Mouse (Mus musculus) kidney, postnatal 4 days (tissue): Measurements from ENCODE around the gene Fktn.
A peak's percentile ranks its signal among the peaks of the same experiment; 100 is the strongest.
"Not testable (repeated sequence)": the region's sequence is repeated elsewhere in the genome, so short reads cannot be mapped to it uniquely, and the experiment has no call there.

Experiments used
- DNase-seq, 2 experiments: peaks; one replicate each; pipeline ENCODE4 v3.0.0; 2021; ENCODE audit warnings: mixed read lengths in 2 of 2

The Fktn gene

GRCm38 (mm10) chr4:53713704-53714050, at the start of gene Fktn:
Gene Fktn (plus strand): TSS chr4:53713998.
- DNase-seq, result no peak

GRCm38 (mm10) chr4:53682092-53682491, 31.7 kb upstream of the Fktn start:
- DNase-seq, result peak in 1 of 2 experiments; percentile 4

DNA sequence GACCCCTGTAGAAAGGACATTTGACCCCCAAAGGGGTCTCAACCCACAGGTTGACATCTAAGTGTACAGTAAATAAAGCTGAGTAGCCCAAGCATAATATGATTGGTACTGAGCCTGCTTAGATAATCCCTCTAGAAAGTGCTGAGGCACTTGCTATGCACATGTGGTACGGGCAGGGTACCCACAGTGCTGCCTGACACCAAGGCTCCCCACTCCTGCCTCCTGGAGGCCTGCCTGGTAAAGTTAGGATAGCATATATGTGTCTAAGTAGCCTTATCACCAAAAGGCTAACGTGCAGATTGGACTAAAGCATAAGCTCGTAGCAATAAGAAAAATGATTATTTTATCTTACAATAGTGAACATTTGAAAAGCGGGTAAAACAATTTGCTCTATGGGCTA, 24.8 kb upstream of the Fktn start:
- no peak for DNase-seq

- DNase-seq, result no peak
These were observed 22.4 kb upstream of the Fktn start for GRCm38 (mm10) chr4:53691418-53691817.

GRCm38 (mm10) chr4:53709166-53709565, 4.6 kb upstream of the Fktn start:
- DNase-seq, result not testable (repeated sequence)

GRCm38 (mm10) chr4:53710021-53710420, 3.8 kb upstream of the Fktn start:
- no peak for DNase-seq

- no peak for DNase-seq
These were observed 3.1 kb upstream of the Fktn start for GRCm38 (mm10) chr4:53710555-53711328.

GRCm38 (mm10) chr4:53714051-53714814, 435 bp downstream of the Fktn start:
- DNase-seq, result peak; percentile 94 to 96

GRCm38 (mm10) chr4:53715977-53716376, 2.2 kb downstream of the Fktn start:
- DNase-seq, result no peak

- peak; percentile 24 to 31 for DNase-seq
These were observed 3.7 kb downstream of the Fktn start for GRCm38 (mm10) chr4:53717546-53717945.

DNA sequence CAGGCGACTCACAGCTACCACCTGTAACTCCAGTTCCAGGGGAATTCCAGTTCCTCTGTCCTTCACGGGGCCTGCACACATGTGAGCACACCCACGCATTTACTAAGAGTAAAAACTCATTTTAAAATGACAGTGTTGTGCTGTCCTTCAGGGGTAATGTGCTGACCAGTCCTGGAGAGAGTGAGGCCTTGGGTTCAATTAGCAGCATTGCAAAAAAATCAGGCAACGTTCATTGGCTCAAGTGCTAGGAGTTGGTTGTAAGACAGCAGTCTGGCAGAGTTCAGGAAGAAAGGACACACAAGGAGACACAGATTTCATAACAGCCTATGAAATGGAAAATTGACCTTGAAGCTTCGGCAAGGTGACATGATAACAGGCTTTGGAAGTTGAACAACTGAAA, 4.5 kb downstream of the Fktn start:
- DNase-seq, result no peak

DNA sequence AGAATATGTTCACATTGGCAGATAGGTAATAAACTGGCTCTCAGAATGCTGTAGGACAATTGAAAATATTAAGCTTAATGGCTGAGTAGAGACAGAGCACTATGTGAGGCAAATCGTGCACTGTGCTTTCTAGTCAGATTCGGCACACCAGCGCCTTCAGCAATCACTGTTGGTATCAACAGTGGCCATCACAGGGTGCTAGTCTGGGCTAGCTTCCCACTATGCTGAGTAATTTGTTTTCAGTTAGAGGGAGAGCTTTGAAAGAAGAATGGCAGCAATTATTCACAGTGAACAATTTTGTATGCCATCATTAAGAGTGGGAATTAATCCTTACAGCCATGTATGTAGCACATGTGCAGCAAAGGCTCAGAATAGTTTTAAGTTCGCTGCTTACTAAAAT, 8.7 kb downstream of the Fktn start:
- no peak for DNase-seq

DNA sequence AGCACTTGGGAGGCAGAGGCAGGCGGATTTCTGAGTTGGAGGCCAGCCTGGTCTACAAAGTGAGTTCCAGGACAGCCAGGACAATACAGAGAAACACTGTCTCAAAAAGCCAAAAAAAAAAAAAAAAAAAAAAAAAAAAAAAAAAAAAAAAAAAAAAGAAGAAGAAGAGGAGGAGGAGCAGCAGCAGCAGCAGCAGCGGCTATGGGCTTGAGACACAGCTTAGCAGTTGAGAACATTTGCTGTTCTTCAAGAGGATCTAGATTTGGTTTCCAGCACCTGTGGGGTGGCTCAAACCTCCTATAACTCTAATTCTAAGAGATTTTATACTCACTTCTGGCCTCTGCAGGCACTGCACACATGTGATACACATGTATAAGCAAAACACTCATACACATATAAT, 12.3 kb downstream of the Fktn start:
- not testable (repeated sequence) for DNase-seq

GRCm38 (mm10) chr4:53728121-53728520, 14.3 kb downstream of the Fktn start:
- DNase-seq, result no peak

DNA sequence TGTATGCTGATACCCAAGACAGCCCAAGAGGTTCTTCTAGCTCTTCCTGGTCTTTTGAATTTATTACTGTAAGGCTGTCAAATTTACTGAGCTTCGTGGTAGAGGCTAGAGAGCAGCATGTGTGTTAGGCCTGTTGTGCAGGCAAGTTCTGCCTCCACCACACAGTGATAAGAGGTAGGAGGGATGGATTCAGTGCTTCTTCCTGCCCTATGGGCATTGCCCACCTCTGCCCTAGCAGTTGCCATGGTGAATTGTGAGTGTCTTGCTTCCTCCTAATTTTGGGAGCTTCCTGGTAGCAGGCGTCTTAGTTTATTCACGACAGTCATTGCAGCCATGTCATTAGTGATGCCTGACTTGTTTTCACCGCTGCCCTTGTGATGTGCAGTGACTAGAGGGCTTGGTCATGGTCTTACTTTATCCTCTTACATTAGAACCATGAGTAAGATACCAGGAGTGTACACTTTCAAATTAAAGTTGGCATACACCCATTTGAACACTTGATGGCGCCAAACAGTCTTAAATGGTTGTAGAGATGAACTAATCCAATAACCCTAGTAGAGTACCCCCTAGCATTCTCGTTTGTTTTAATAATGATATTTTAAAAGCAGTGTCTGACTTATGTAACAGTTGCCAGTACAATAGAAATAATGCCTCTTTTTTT, 25.3 kb downstream of the Fktn start:
- peak; percentile 36 to 42 for DNase-seq

DNA sequence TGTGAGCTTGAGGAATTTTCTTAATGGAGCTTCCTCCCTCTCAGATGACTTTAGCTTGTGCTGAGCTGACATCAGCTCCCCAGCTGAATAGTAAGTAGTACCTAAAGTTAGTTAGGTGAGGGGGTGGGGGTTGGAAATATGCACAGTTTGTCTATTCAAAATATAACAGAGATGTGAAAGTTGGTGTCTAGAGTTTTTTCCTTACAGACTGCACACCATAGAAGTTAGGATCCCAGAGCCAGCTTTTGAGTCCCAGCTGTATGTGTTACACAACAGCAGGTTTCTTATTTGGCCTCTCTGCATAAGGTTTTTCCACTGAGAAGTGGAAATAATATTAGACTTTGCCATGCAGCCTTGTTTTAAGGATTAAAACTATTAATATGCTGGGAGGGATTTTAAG, 36.0 kb downstream of the Fktn start:
- DNase-seq, result no peak

DNA sequence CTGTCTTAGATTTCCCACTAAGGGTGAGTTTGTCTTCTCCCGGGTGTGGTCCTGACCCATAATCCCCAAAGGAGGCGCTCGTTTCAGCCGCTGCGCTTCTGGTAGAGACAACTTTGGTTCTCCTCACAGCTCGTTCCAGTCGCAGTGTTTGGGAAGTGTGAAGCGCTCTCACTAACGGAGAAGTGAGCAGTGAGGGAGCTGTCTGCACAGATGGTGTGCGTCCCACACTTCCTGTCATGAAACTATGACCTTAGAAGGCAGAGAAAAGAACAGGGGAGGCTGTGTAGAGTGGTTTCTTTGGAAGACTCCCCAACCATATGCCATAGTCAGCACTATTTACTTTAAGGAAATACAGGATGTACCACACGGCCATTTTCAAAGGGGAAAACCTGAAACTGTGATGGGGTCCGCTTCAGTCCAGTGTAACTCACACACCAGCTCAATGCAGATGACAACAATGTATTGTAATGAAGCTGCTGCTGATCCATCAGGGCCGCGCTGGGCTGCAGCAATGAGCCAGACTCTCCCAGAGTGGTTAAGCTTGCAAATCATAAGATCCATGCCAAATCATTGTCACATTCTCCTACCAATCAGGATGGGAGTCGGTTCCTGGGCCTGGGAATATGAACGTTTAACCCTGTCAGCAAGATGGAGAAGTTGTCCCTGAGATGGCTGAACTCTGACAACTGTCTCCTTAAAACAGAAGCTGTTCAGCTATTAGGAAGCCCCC, 36.8 kb downstream of the Fktn start:
- peak; percentile 31 to 57 for DNase-seq

DNA sequence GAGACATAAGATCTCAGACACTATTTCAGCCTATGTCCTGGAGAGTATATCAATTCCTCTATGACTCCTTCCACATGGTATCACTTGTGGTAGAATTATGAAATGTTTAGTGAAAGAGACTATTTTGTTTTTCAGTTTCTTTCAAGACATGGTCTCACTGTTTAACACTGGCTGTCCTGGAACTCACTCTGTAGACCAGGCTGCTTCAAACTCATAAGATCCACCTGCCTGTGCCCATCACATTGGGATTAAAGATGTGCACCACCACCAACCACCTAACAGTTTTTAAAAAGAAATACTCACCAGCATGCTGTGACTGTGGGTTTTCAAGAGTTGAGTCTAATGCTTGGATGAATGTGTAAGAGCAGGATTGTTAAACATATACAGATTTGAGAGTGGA, 43.2 kb downstream of the Fktn start:
- DNase-seq, result no peak

DNA sequence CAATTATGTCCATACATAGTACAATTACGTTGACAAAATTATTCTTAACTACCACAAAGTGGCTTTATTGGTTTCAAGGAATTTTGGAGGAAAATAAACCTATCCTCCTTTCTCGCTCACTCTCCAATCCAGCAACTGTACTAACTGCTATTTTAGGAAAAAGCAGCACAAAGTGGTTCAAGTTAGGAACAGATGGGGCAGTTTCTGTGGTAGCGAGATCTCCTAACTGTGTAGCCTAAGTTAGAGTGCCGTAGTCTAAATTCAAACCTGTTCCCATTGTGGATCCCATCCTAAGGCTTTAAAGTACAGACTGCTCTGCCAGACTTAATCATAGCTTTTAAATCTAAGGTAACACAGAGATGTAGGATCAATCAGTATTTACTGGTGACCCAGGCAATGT, 45.0 kb downstream of the Fktn start:
- DNase-seq, result no peak

DNA sequence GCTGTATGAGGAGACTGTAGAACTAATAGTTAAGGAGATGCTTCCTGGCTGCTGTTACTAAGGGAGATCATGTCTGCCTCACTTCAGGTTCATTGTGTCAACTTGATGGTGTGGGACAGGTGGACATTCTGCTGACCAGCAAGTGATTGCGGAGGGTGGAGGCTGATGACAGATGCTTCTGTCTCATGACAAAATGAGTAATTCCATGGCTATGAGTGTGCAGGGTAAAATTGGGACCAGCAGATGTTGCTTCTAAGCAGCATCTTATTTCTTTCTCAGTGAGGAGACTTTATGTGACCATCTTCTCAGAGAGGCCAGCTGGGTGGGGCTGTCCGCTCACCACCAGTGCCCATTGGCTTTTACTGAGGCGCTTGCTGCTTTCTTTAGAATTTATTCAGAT, 45.9 kb downstream of the Fktn start:
- DNase-seq, result no peak

DNA sequence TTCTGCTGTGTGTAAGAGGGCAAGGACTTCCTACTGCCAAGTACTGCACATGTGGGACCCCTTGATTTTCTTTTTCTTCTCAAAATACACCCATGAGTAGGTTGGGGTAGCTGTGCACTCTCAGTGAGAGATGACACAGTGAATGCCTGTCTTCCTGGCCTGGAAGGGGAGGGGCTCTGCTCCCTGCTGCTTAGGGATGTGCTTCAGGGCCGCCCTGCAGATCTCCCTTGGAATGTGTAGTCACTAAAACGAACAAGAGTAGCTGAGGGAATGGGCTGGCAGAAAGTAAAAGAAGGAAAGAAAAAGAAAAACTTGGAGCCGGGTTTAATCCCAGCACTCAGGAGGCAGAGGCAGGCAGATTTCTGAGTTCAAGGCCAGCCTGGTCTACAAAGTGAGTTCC, 48.7 kb downstream of the Fktn start:
- DNase-seq, result no peak

- DNase-seq, result no peak
These were observed 57.3 kb downstream of the Fktn start for GRCm38 (mm10) chr4:53770958-53771735.
